Mouse (Mus musculus): ENCODE measurements around the gene Cope.

- TF ChIP-seq CTCF (IDR thresholded peaks at IDR 0.05; ENCODE audit: extremely low read depth, insufficient read length, insufficient replicate concordance, low read depth, low read length) (no peak), POLR2A (IDR thresholded peaks at IDR 0.05; ENCODE audit: low read depth, low read length) (no peak)
Observed at GRCm38 (mm10) chr8:70284421-70284820, 17.9 kb upstream of the Cope start.
